Comparison of ENCODE assay signal across 11 mouse cellular contexts in genomic region chr11:75159564-75159963, GRCm38 (mm10). TPM values are rescaled to one million over a fixed set of nuclear protein-coding genes. Genes with fewer than 3 reads are reported as not detected.
DNase-seq lines count a peak whose midpoint lies in the region; ATAC-seq and TF ChIP-seq lines count a peak whose summit lies in the region.
"Had no signal": no experiment of that assay in that cellular context is flagged by ENCODE, and none has a peak within 500 bp of the region (broad histone marks: within the 10 kb centered on the region; RNA-seq: fewer than 3 reads in every experiment).

No protein-coding gene starts in this region.

- no peak overlapping the region for H3K4me2 ChIP-seq in CH12.LX (ENCODE audit: insufficient read depth, low read depth, poor library complexity, severe bottlenecking)
- no peak overlapping the region for H3K4me2 ChIP-seq in lung, embryonic 14.5 days
- H3K4me2 ChIP-seq: embryonic facial prominence, embryonic 13.5 days; limb, embryonic 12.5 days had no signal

- 59% methylated on average over 2 of the region's 2 CpGs for WGBS in lung, embryonic 14.5 days

- in situ Hi-C loops in CH12.LX (cut with MboI; ENCODE audit: low pct_ligation_motif_present, low pct_unique_long_range_greater_than_20kb, low sequenced_read_pairs): loop anchor here (5.0 to 25.0 kb wide), 2 partner anchors 172 to 522 kb away; partner anchors contain the start of gene Cluh

- no peak overlapping the region for H3K27ac ChIP-seq in CH12.LX (ENCODE audit: insufficient read depth, low read depth)
- no peak overlapping the region for H3K27ac ChIP-seq in lung, embryonic 14.5 days (ENCODE audit: low read depth)
- H3K27ac ChIP-seq: embryonic facial prominence, embryonic 13.5 days; limb, embryonic 12.5 days had no signal

- no peaks in the 10 kb centered on the region for H3K9me3 ChIP-seq in CH12.LX (replicated peaks; ENCODE audit: low read length)
- no peaks in the 10 kb centered on the region for H3K9me3 ChIP-seq in lung, embryonic 14.5 days (ENCODE audit: low read depth, low read length)
- H3K9me3 ChIP-seq: embryonic facial prominence, embryonic 13.5 days; limb, embryonic 12.5 days had no signal

- H3K9ac ChIP-seq in CH12.LX (ENCODE audit: insufficient read depth, low read depth): no peak overlapping the region
- no peak overlapping the region for H3K9ac ChIP-seq in lung, embryonic 14.5 days
- H3K9ac ChIP-seq: embryonic facial prominence, embryonic 13.5 days; limb, embryonic 12.5 days had no signal

- TF ChIP-seq RAD21 in CH12.LX (IDR thresholded peaks at IDR 0.05; ENCODE audit: low read depth, low read length): peak; percentile 57

- no peak overlapping the region for H3K4me3 ChIP-seq in CH12.LX (replicated peaks in 1 of 3; ENCODE audit: low read depth in 2 of 3, low read length in 2 of 3, poor library complexity in 1 of 3)
- no peak overlapping the region for H3K4me3 ChIP-seq in lung, embryonic 14.5 days (ENCODE audit: low read depth, low read length)
- H3K4me3 ChIP-seq: embryonic facial prominence, embryonic 13.5 days; limb, embryonic 12.5 days had no signal

- H3K27me3 ChIP-seq in CH12.LX (replicated peaks): no peaks in the 10 kb centered on the region
- H3K27me3 ChIP-seq in lung, embryonic 14.5 days (ENCODE audit: insufficient read depth, low read length): peaks cover 3% of the 10 kb centered on the region; the same call in 1 of the 2 replicates
- H3K27me3 ChIP-seq: Patski had no signal

- peaks cover 30 to 86% of the 10 kb centered on the region in 2 experiments for H3K36me3 ChIP-seq in CH12.LX (replicated peaks in 1 of 2; ENCODE audit: control insufficient read depth in 1 of 2, insufficient read depth in 1 of 2, low read length in 1 of 2)
- peaks cover 54% of the 10 kb centered on the region for H3K36me3 ChIP-seq in lung, embryonic 14.5 days (ENCODE audit: insufficient read depth)

- TF ChIP-seq CTCF in CH12.LX (conservative IDR thresholded peaks at IDR 0.05 in 1 of 2, IDR thresholded peaks at IDR 0.05 in 1 of 2; ENCODE audit: low read depth in 2 of 2, low read length in 2 of 2): peak; percentile 36 to 86; a peak in 3 of 4 replicates
- TF ChIP-seq CTCF in lung, embryonic 14.5 days (IDR thresholded peaks at IDR 0.05; ENCODE audit: low read depth): peak; percentile 59

- no peaks in the 10 kb centered on the region for H3K79me2 ChIP-seq in CH12.LX (replicated peaks; ENCODE audit: control insufficient read depth, extremely low read depth, insufficient read depth, poor library complexity, severe bottlenecking)

- TF ChIP-seq EP300 in CH12.LX (IDR thresholded peaks at IDR 0.05; ENCODE audit: low read length): no peak

- no peak for TF ChIP-seq POLR2A in CH12.LX (IDR thresholded peaks at IDR 0.05; ENCODE audit: low read depth, low read length)

- intact Hi-C loops in gastrocnemius, postnatal 14 days (cut with DNase I; ENCODE audit: low total_unique reads): no loop called here

- dilution Hi-C loops in CH12.LX (cut with MboI; ENCODE audit: extremely low pct_ligation_motif_present, extremely low pct_unique_long_range_greater_than_20kb, low sequenced_read_pairs): no loop called here

- H3K4me1 ChIP-seq in CH12.LX (ENCODE audit: control insufficient read depth in 1 of 2, insufficient read depth in 2 of 2): peaks cover 3 to 51% of the 10 kb centered on the region in 2 experiments; a peak in 3 of 4 replicates
- H3K4me1 ChIP-seq in lung, embryonic 14.5 days (ENCODE audit: insufficient read depth): peaks cover 18% of the 10 kb centered on the region

- DNase-seq in heart, adult 18-20 months: peak; percentile 62 to 79
- DNase-seq in heart, adult 8-10 months (ENCODE audit: low spot score): no peak
- DNase-seq in CH12.LX (ENCODE audit: extremely low read depth): peak; percentile 65
- peak; percentile 59 for DNase-seq in lung, embryonic 14.5 days
- no peak for DNase-seq in right cerebral cortex, postnatal 14 days
- no peak for DNase-seq in frontal cortex, postnatal 36 days (ENCODE audit: low spot score in 2 of 2)
- DNase-seq in gastrocnemius, postnatal 14 days: no peak

- ATAC-seq in erythroblast, adult 5-6 weeks (replicated peaks; ENCODE audit: low FRiP score, poor library complexity, severe bottlenecking): 0 out of 2 replicates have a peak, but pooled peaks have one; percentile 22
- ATAC-seq in lung, embryonic 14.5 days (ENCODE audit: insufficient read depth): no peak
- ATAC-seq: Patski had no signal

TF ChIP-seq in CH12.LX, 34 proteins besides CTCF, POLR2A, EP300 and RAD21:
- TF ChIP-seq ZC3H11A (IDR thresholded peaks at IDR 0.05; ENCODE audit: low read depth, low read length) (0 out of 2 replicates have a peak, but pooled peaks have one; percentile 13), SMC3 (IDR thresholded peaks at IDR 0.05; ENCODE audit: low read depth, low read length) (peak; percentile 88), USF1 (IDR thresholded peaks at IDR 0.05; ENCODE audit: low read depth, low read length) (no peak)

RNA-seq across cellular contexts. Expression of gene Hic1, which starts 9.8 kb away (rescaled TPM):
- total RNA-seq in heart, adult 18-20 months (2021): 10 to 100 TPM in 1 of 2 experiments, 1 to 10 TPM in 1; 6.6 to 11.5 TPM
- 10 to 100 TPM in 3 of 4 experiments, 1 to 10 TPM in 1; 7.6 to 19.4 (median 16.8) TPM for total RNA-seq in heart, adult 8-10 months (2022)
- total RNA-seq in CH12.LX (2012; rRNA removed) (6.4 and 9.6 TPM in 2 replicates), CH12.LX (2014; rRNA removed) (2.8 and 2.9 TPM in 2 replicates)
- polyA plus RNA-seq in CH12.LX (2012; ENCODE audit: insufficient read length, low read depth): 4.3 and 5.7 TPM in 2 replicates
- total RNA-seq in erythroblast, adult 5-6 weeks (2015; ENCODE audit: low replicate concordance): not detected in 2 replicates
- total RNA-seq in erythroblast, adult 5-6 weeks (2017; ENCODE audit: low replicate concordance): not detected in 2 replicates
- polyA plus RNA-seq in lung, embryonic 14.5 days (2014; fragmentation: Nextera tagmentation; extraction: Ambion mirVana): 14.0 and 15.6 TPM in 2 replicates
- 10 to 100 TPM; 12.3 to 18.9 TPM for total RNA-seq in gastrocnemius, postnatal 14 days (2021)

RNA-seq across cellular contexts. Expression of gene Ovca2, which starts 19.1 kb away (rescaled TPM):
- 1 to 10 TPM; 5.5 to 7.0 TPM for total RNA-seq in heart, adult 18-20 months (2021)
- 1 to 10 TPM; 5.6 to 6.9 (median 5.9) TPM for total RNA-seq in heart, adult 8-10 months (2022)
- total RNA-seq in CH12.LX (2012; rRNA removed) (20.7 and 28.4 TPM in 2 replicates), CH12.LX (2014; rRNA removed) (68.4 and 86.9 TPM in 2 replicates)
- polyA plus RNA-seq in CH12.LX (2012; ENCODE audit: insufficient read length, low read depth): 28.6 and 32.1 TPM in 2 replicates
- 1.9 and 6.7 TPM in 2 replicates for total RNA-seq in erythroblast, adult 5-6 weeks (2015; ENCODE audit: low replicate concordance)
- total RNA-seq in erythroblast, adult 5-6 weeks (2017; ENCODE audit: low replicate concordance): 4.6 and 5.7 TPM in 2 replicates
- 28.6 and 29.9 TPM in 2 replicates for polyA plus RNA-seq in lung, embryonic 14.5 days (2014; fragmentation: Nextera tagmentation; extraction: Ambion mirVana)
- 1 to 10 TPM; 3.6 to 4.1 TPM for total RNA-seq in gastrocnemius, postnatal 14 days (2021)

RNA-seq across cellular contexts. Expression of gene Dph1, which starts 31.5 kb away (rescaled TPM):
- total RNA-seq in heart, adult 18-20 months (2021): 1 to 10 TPM; 8.7 to 9.8 TPM
- total RNA-seq in heart, adult 8-10 months (2022): 10 to 100 TPM in 2 of 4 experiments, 1 to 10 TPM in 2; 8.1 to 11.2 (median 9.7) TPM
- total RNA-seq in CH12.LX (2012; rRNA removed): 47.7 and 50.6 TPM in 2 replicates
- 56.4 and 57.0 TPM in 2 replicates for total RNA-seq in CH12.LX (2014; rRNA removed)
- polyA plus RNA-seq in CH12.LX (2012; ENCODE audit: insufficient read length, low read depth): 50.9 and 54.7 TPM in 2 replicates
- total RNA-seq in erythroblast, adult 5-6 weeks (2015; ENCODE audit: low replicate concordance): 0.58 and 4.2 TPM in 2 replicates
- 3.6 and 4.5 TPM in 2 replicates for total RNA-seq in erythroblast, adult 5-6 weeks (2017; ENCODE audit: low replicate concordance)
- 25.0 and 26.5 TPM in 2 replicates for polyA plus RNA-seq in lung, embryonic 14.5 days (2014; fragmentation: Nextera tagmentation; extraction: Ambion mirVana)
- 1 to 10 TPM; 6.6 to 6.9 TPM for total RNA-seq in gastrocnemius, postnatal 14 days (2021)

RNA-seq across cellular contexts. Expression of gene Rtn4rl1, which starts 34.0 kb away (rescaled TPM):
- total RNA-seq in heart, adult 18-20 months (2021): 1 to 10 TPM; 5.7 TPM
- 1 to 10 TPM; 5.2 to 7.9 (median 6.8) TPM for total RNA-seq in heart, adult 8-10 months (2022)
- 0.04 TPM in 2 replicates for total RNA-seq in CH12.LX (2012; rRNA removed)
- total RNA-seq in CH12.LX (2014; rRNA removed): 0.08 TPM in 1 of 2 replicates, not detected in the other
- 0.09 and 0.11 TPM in 2 replicates for polyA plus RNA-seq in CH12.LX (2012; ENCODE audit: insufficient read length, low read depth)
- not detected in 2 replicates for total RNA-seq in erythroblast, adult 5-6 weeks (2015; ENCODE audit: low replicate concordance)
- not detected in 2 replicates for total RNA-seq in erythroblast, adult 5-6 weeks (2017; ENCODE audit: low replicate concordance)
- 1.1 and 1.5 TPM in 2 replicates for polyA plus RNA-seq in lung, embryonic 14.5 days (2014; fragmentation: Nextera tagmentation; extraction: Ambion mirVana)
- total RNA-seq in gastrocnemius, postnatal 14 days (2021): 1 to 10 TPM; 2.1 to 3.0 TPM

Comparison
In these comparisons a context has a peak if more than half of its experiments do, and no peak if none do; other contexts are left out.
1. DNase-seq: peak in heart, adult 18-20 months (2 of 2), CH12.LX (single experiment) and lung, embryonic 14.5 days (single experiment); none in heart, adult 8-10 months (single experiment), right cerebral cortex, postnatal 14 days (single experiment), frontal cortex, postnatal 36 days (0 of 2) and gastrocnemius, postnatal 14 days (single experiment).